Mouse (Mus musculus) adrenal gland, postnatal 10 days (tissue): ENCODE measurements around the gene Slc6a13. TPM values are rescaled to one million over a fixed set of nuclear protein-coding genes. Genes with fewer than 3 reads are reported as not detected.

Experiments
- DNase-seq: peaks from one replicate; pipeline ENCODE4 v3.0.0; 2021; ENCODE audit warnings: mixed read lengths
- long read RNA-seq, 2 experiments: library from polyadenylated mRNA; stranded (forward); transcript quantifications; one replicate each; pipeline ENCODE4 v2.0.0; 2021
- total RNA-seq, 2 experiments: library from RNA; stranded (reverse); gene quantifications; 2 replicates each; pipeline ENCODE4 v1.2.3; 2021

Gene Slc6a13
- 10 to 100 TPM; 11.4 to 27.6 TPM for total RNA-seq
- long read RNA-seq, experiment 1, transcript Slc6a13-201 (15 exons, 2,234 nt) = major isoform, 25 of 35 reads
- long read RNA-seq, experiment 1, partial matches to known transcripts = 5 of 35 reads
- long read RNA-seq, experiment 1, other reads (novel, unspliced or antisense) = 4 of 35 reads
- long read RNA-seq, experiment 2, partial matches to known transcripts = 0 of 5 reads
- long read RNA-seq, experiment 2, other reads (novel, unspliced or antisense) = 1 of 5 reads

DNA sequence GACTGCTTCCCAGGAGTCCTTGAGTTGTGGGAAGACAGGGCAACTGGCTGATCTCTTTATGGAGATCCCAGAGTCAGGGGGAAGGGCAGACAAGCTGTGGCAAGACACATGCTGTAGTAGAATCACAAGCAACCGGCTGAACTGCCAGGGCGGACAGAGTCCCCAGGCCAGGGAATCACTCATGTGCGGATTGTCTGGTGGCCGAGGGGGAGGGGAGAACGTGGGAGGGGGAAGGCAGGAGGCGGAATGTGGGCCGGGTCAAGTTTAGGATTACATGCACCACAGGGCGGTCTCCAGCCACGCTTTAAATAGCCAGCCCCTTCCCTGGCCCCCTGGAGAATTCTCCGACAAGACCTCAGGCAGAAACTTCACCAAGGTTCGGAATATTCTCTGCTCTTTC, at the start of gene Slc6a13:
Slc6a13 (plus strand) TSS at position 274 of the 400 bp plus-strand sequence.
- peak; percentile 62 for DNase-seq

GRCm38 (mm10) chr6:121250406-121250805, 49.6 kb upstream of the Slc6a13 start:
- no peak for DNase-seq

DNA sequence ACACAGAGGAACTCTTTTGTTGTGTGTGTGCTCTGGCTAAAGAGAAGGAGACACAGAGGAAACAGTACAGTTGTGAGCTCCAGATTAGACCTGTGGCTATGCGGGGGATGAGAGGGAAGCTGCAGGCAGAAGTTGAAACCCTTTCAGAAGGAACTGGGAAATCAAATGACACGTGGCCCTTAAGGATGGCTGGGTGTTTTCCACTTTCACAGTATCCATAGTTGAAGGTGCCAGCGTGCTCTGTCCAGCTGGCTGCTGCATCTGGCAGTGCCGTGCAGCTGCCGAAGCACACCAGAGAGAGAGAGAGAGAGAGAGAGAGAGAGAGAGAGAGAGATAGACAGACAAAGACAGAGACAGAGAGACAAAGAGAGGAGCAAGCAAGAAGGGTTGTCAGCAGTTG, 48.8 kb upstream of the Slc6a13 start:
- DNase-seq = no peak

DNA sequence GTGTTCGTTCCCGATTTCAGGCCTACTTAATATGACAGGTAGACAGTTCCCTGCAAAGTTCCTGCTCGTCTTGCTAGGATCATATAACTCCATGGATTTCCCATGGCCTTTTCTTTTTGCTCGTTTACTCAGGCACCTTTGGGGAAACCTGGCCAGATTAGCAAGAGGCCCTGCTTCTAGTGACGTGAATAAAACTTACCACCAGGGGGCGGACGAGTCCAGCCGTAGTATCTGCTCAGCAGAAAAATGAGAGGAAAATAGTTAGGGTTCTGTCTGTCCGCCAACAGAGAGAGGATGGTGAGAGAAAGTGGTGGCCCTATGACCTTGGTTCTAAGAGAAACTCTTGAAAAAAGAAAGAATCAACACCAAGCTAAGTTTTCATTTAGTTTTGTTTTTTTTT, 39.5 kb upstream of the Slc6a13 start:
- peak; percentile 85 for DNase-seq

DNA sequence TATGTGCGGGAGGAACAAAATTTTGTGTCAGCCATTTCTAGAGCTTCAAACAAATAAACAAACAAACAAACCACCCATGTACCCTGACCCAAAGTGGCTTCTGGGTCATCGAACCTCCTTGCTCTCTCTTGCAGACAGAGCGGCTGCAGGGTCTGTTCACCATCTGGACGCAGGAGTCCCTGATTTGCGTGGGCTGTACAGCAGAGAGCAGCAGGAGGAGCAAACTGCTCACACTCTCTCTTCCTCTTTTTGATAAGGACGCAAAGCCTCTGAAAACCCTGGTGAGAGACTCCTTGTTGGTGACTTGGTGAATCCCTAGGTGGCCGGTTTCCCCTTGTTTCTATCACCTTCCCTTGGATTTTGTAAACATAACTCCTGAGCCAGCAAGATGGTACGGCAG, 38.8 kb upstream of the Slc6a13 start:
- DNase-seq = no peak

- DNase-seq = no peak
These were observed 38.0 kb upstream of the Slc6a13 start for GRCm38 (mm10) chr6:121262004-121262403.

GRCm38 (mm10) chr6:121262496-121262895, 37.5 kb upstream of the Slc6a13 start:
- no peak for DNase-seq

DNA sequence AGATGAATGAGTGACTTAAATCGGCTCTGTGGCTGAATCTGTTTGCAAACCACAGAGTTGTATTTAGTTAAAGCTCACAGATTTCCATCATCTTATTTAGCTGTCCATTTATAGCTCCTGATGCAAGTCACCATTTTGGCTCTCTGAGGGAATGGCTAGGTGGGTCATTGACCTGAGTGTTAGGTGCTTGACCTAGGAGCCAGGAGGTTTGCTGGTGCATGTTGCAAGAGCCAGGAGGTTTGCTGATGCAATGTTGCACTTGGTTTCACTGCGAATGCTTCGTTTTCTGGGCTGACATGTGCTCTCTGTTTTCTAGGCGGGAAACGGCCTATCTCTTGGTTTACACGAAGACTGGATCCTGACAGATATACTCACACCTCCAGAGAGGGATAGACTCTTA, 29.9 kb upstream of the Slc6a13 start:
- no peak for DNase-seq

- DNase-seq = no peak
These were observed 28.3 kb upstream of the Slc6a13 start for GRCm38 (mm10) chr6:121271707-121272074.

- peak; percentile 88 for DNase-seq
These were observed 27.8 kb upstream of the Slc6a13 start for GRCm38 (mm10) chr6:121272075-121272800.

- DNase-seq = peak; percentile 45
These were observed 25.7 kb upstream of the Slc6a13 start for GRCm38 (mm10) chr6:121274356-121274755.

GRCm38 (mm10) chr6:121284132-121284531, 15.9 kb upstream of the Slc6a13 start:
- peak; percentile 24 for DNase-seq

- peak; percentile 30 for DNase-seq
These were observed 710 bp upstream of the Slc6a13 start for GRCm38 (mm10) chr6:121299317-121299716.

- DNase-seq = no peak
These were observed 477 bp downstream of the Slc6a13 start for GRCm38 (mm10) chr6:121300504-121300903.

DNA sequence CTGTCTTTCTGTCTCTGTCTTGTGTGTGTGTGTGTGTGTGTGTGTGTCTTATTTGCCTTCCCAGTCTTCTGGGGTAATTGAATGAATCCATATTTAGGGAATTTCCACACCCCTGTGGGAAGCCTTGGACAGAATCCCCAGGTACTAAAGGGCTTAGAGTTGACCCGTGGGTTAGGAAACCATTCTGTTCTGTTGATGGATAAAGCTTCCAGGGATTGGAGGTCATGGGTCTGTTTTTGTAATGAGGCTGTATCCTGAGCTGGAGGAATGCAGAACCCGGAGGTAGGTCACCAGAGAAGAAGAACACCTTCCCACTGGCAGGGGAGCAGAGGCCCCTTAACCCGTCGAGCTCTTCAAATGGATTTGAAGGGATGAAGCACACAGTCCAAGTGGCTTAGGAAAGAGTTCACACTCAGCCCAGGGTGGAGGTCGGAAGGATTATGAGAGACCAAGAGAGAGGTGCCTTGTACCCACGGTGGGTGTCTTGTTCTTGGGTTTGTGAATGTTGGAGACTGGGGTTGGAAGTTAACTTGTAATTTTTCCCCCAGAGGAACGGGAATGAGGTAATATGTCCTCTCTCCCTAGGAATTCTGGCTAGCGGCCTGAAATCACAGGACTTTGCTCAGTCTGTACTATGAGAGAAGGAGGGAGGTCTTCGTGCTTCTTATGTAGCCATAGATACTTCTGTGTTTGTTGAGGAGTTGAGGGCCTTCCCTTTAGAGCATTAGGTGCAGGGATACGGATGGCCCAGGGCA, 3.6 kb downstream of the Slc6a13 start:
- peak; percentile 26 for DNase-seq

GRCm38 (mm10) chr6:121304630-121305029, 4.6 kb downstream of the Slc6a13 start:
- no peak for DNase-seq

GRCm38 (mm10) chr6:121305571-121305970, 5.5 kb downstream of the Slc6a13 start:
- peak; percentile 55 for DNase-seq

DNA sequence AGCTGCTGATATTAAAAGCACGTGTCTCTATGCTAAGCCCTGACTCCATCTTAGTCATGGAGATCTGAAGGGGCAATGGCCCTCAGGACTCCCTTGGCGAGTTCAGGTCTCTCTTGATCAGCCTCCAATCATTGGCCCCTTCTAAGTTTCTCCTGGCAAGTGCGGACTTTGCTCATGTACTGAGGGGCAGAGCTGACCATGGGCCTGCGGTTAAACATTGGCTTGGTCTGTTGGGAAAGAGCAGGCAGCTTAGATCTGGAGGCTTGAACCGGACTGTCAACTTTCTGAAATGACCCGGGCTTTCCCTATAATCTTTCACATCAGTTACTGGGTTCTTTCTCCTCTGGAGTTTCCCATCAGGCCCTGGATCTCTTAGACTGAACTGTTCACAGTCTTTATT, 11.0 kb downstream of the Slc6a13 start:
- DNase-seq = no peak

DNA sequence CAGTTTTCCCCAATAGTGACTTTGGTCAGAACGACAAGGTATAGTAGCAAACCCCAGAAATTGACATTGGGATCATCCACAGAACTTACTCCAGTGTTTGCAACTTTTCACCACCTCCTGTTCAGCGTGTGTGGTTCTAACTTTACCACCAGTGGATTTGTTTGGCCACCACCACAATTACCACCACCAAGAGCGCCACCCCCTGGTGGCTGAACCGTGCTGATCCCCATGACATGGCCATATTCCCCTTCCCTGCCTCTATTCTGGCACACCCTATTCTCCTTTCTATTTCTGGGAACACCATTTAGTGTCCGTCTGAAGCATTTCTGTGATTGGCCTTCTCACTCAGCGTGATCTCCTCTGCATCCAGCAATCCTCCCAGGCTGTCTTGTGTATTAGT, 19.1 kb downstream of the Slc6a13 start:
- DNase-seq = no peak

- no peak for DNase-seq
These were observed 22.5 kb downstream of the Slc6a13 start for GRCm38 (mm10) chr6:121322381-121323110.

DNA sequence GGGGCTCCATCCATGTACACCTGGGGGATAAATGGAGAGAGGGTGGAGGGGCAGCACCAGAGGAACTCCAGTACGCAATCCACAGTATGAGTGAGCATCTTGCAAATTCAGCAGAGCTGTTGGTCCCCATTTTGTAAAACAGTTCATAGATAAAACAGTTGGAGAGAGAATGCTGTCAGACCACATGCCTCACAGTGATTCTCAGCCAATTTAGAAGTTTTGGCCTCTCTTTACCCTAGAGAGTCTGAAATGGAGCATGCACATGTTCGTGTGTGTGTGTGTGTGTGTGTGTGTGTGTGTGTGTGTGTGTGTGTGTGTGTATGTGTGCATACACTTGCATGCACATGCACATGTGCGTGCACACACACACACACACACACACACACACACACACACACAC, 25.3 kb downstream of the Slc6a13 start:
- DNase-seq = no peak

DNA sequence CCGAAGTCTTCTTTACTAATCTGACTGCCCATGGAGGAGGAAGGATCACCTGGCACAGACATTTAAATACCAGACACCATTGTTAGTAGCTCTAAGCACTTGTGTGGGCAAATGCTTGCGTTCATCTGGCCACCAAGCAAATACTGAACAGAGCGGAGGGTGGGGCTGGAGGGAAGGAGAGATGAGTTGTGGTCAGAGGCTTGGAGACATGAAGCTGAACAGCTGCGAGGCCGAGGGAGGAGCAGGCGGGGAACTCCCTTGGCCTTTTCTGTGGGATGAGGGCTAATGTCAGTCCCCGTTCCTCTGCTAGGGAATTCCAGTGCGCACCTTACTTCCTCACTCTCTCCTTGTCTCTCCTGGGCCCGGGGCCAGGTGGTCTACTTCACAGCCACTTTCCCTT, 25.7 kb downstream of the Slc6a13 start:
- DNase-seq = no peak
